ENCODE assay signal across 8 mouse cellular contexts in the genomic region with DNA sequence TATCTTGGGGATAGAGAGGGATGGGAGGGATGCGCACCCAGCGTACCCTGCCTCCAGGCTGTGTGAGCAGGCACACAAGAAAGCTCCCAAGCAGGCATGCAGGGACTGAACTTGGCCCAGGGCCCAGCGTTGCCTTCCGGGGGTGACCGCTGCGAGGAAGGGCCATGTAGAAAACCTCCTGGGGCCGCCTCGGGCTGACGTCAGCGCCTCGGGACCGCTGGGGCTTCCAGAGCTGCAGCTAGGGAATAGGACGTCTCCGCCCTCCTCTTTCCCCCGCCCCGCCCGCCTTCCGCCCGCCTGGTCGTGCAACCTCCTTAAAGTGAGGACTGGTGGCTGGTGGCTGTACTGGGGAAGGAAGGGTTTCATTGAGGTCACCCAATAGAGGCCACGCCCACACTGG.
DNase-seq lines count a peak whose midpoint lies in the region; ATAC-seq and TF ChIP-seq lines count a peak whose summit lies in the region.

No protein-coding gene starts in this region.

- H3K36me3 ChIP-seq in CH12.LX (replicated peaks in 1 of 2; ENCODE audit: control insufficient read depth in 1 of 2, insufficient read depth in 1 of 2, low read length in 1 of 2), result no peaks in the 10 kb centered on the region
- H3K36me3 ChIP-seq in forebrain, embryonic 16.5 days (ENCODE audit: control insufficient read depth, insufficient read depth), result no peaks in the 10 kb centered on the region
- H3K36me3 ChIP-seq in lung, postnatal 0 days (ENCODE audit: insufficient read depth, low read length), result no peaks in the 10 kb centered on the region

- 1% methylated on average over 19 of the region's 21 CpGs for WGBS in forebrain, embryonic 16.5 days
- WGBS in lung, postnatal 0 days, result 3% methylated on average over 20 of the region's 21 CpGs
- WGBS in olfactory bulb, adult 2 months, result 4% methylated on average over 21 of the region's 21 CpGs

- TF ChIP-seq RAD21 in CH12.LX (IDR thresholded peaks at IDR 0.05; ENCODE audit: low read depth, low read length), result no peak

- no peak for TF ChIP-seq POLR2A in CH12.LX (IDR thresholded peaks at IDR 0.05; ENCODE audit: low read depth, low read length)
- no peak for TF ChIP-seq POLR2A in olfactory bulb, adult 2 months (IDR thresholded peaks at IDR 0.05; ENCODE audit: insufficient read depth, low read depth, low read length)

- no peak overlapping the region for H3K4me3 ChIP-seq in CH12.LX (replicated peaks in 1 of 3; ENCODE audit: low read depth in 2 of 3, low read length in 2 of 3, poor library complexity in 1 of 3)
- H3K4me3 ChIP-seq in forebrain, embryonic 16.5 days (replicated peaks; ENCODE audit: low read length), result peak overlapping the region; percentile 40
- H3K4me3 ChIP-seq in lung, postnatal 0 days (ENCODE audit: low read depth, low read length), result no peak overlapping the region
- H3K4me3 ChIP-seq in olfactory bulb, adult 2 months (ENCODE audit: insufficient read depth, low read depth, low read length), result peak overlapping the region; percentile 41

- DNase-seq in CH12.LX (ENCODE audit: extremely low read depth), result peak; percentile 37
- DNase-seq in cerebellum, adult 11 months, result peak; percentile 29
- peak; percentile 87 to 88 for DNase-seq in heart, postnatal 14 days
- DNase-seq in kidney, postnatal 4 days, result peak; percentile 89 to 94
- peak; percentile 91 for DNase-seq in lung, postnatal 0 days (ENCODE audit: low spot score)
- DNase-seq in thymus, postnatal 14 days, result peak; percentile 43

- no peak overlapping the region for H3K4me2 ChIP-seq in CH12.LX (ENCODE audit: insufficient read depth, low read depth, poor library complexity, severe bottlenecking)
- H3K4me2 ChIP-seq in forebrain, embryonic 16.5 days (ENCODE audit: low read length), result peak overlapping the region; percentile 66
- peak overlapping the region; percentile 41 for H3K4me2 ChIP-seq in lung, postnatal 0 days (replicated peaks; ENCODE audit: low read depth, low read length)

- peaks cover 6 to 8% of the 10 kb centered on the region in 2 experiments for H3K4me1 ChIP-seq in CH12.LX (ENCODE audit: control insufficient read depth in 1 of 2, insufficient read depth in 2 of 2)
- H3K4me1 ChIP-seq in forebrain, embryonic 16.5 days (replicated peaks; ENCODE audit: control insufficient read depth, insufficient read depth, low read length), result peaks cover 4% of the 10 kb centered on the region; the same call in 1 of the 2 replicates
- H3K4me1 ChIP-seq in lung, postnatal 0 days (ENCODE audit: insufficient read depth, low read depth, low read length), result peaks cover 7% of the 10 kb centered on the region; the same call in 1 of the 2 replicates
- H3K4me1 ChIP-seq in olfactory bulb, adult 2 months (ENCODE audit: control insufficient read depth, insufficient read depth, low read length), result peaks cover 10% of the 10 kb centered on the region

- TF ChIP-seq EP300 in CH12.LX (IDR thresholded peaks at IDR 0.05; ENCODE audit: low read length), result no peak
- TF ChIP-seq EP300 in lung, postnatal 0 days (IDR thresholded peaks at IDR 0.05), result peak; percentile 68; the same call in 1 of the 2 replicates

- no peak for TF ChIP-seq CTCF in CH12.LX (conservative IDR thresholded peaks at IDR 0.05 in 1 of 2, IDR thresholded peaks at IDR 0.05 in 1 of 2; ENCODE audit: low read depth in 2 of 2, low read length in 2 of 2)
- no peak; the same call in 1 of the 2 replicates for TF ChIP-seq CTCF in lung, postnatal 0 days (IDR thresholded peaks at IDR 0.05)
- TF ChIP-seq CTCF in olfactory bulb, adult 2 months (IDR thresholded peaks at IDR 0.05; ENCODE audit: insufficient read depth, low read depth, low read length), result no peak

- H3K9ac ChIP-seq in CH12.LX (ENCODE audit: insufficient read depth, low read depth), result no peak overlapping the region
- peak overlapping the region; percentile 58 for H3K9ac ChIP-seq in forebrain, embryonic 16.5 days (replicated peaks; ENCODE audit: low read depth, low read length)
- no peak overlapping the region for H3K9ac ChIP-seq in lung, postnatal 0 days (replicated peaks; ENCODE audit: low read depth)

- dilution Hi-C loops in CH12.LX (cut with MboI; ENCODE audit: extremely low pct_ligation_motif_present, extremely low pct_unique_long_range_greater_than_20kb, low sequenced_read_pairs), result no loop called here

- intact Hi-C loops in heart, postnatal 14 days (cut with DNase I), result loop anchor here (2.0 kb wide), 1 partner anchor 67 kb away; no protein-coding TSS in a partner anchor

- in situ Hi-C loops in CH12.LX (cut with MboI; ENCODE audit: low pct_ligation_motif_present, low pct_unique_long_range_greater_than_20kb, low sequenced_read_pairs), result no loop called here

- no peaks in the 10 kb centered on the region for H3K79me2 ChIP-seq in CH12.LX (replicated peaks; ENCODE audit: control insufficient read depth, extremely low read depth, insufficient read depth, poor library complexity, severe bottlenecking)

- no peaks in the 10 kb centered on the region for H3K9me3 ChIP-seq in CH12.LX (replicated peaks; ENCODE audit: low read length)
- no peaks in the 10 kb centered on the region for H3K9me3 ChIP-seq in forebrain, embryonic 16.5 days (ENCODE audit: control insufficient read depth, low read length)
- no peaks in the 10 kb centered on the region for H3K9me3 ChIP-seq in lung, postnatal 0 days (ENCODE audit: low read length)

- no peak overlapping the region for H3K27ac ChIP-seq in CH12.LX (ENCODE audit: insufficient read depth, low read depth)
- H3K27ac ChIP-seq in forebrain, embryonic 16.5 days (ENCODE audit: low read length), result no peak overlapping the region
- peak overlapping the region; percentile 26; the same call in 1 of the 2 replicates for H3K27ac ChIP-seq in lung, postnatal 0 days (ENCODE audit: low read length)
- H3K27ac ChIP-seq in olfactory bulb, adult 2 months (ENCODE audit: insufficient read depth, low read depth, low read length), result no peak overlapping the region; the same call in 1 of the 2 replicates

- ATAC-seq in forebrain, embryonic 16.5 days, result peak; percentile 91
- ATAC-seq in lung, postnatal 0 days, result peak; percentile 92

- no peaks in the 10 kb centered on the region for H3K27me3 ChIP-seq in CH12.LX (replicated peaks)
- H3K27me3 ChIP-seq in forebrain, embryonic 16.5 days (replicated peaks; ENCODE audit: control insufficient read depth, insufficient read depth, low read length), result no peaks in the 10 kb centered on the region
- no peaks in the 10 kb centered on the region for H3K27me3 ChIP-seq in lung, postnatal 0 days (replicated peaks; ENCODE audit: insufficient read depth, low read length)

TF ChIP-seq in CH12.LX, 34 proteins besides CTCF, POLR2A, EP300 and RAD21:
- TF ChIP-seq ELF1 (IDR thresholded peaks at IDR 0.05; ENCODE audit: low read depth, low read length), result peak; percentile 35; the same call in 1 of the 2 replicates
- peak; percentile 15; the same call in 1 of the 2 replicates for TF ChIP-seq ETS1 (conservative IDR thresholded peaks at IDR 0.05; ENCODE audit: low read depth, low read length)
- no peak for TF ChIP-seq USF1 (IDR thresholded peaks at IDR 0.05; ENCODE audit: low read depth, low read length)

Comparison
In these comparisons a context has a peak if more than half of its experiments do, and no peak if none do; other contexts are left out.
1. DNase-seq: peak in every context shown above with its lines; median percentile 92 in kidney, postnatal 4 days; 91 in lung, postnatal 0 days; 88 in heart, postnatal 14 days; 43 in thymus, postnatal 14 days; 37 in CH12.LX; 29 in cerebellum, adult 11 months.
2. H3K4me3 ChIP-seq: peak in forebrain, embryonic 16.5 days (single experiment) and olfactory bulb, adult 2 months (single experiment); none in CH12.LX (0 of 3) and lung, postnatal 0 days (single experiment).